Mouse (Mus musculus) cerebellum, postnatal 14 days (tissue): Measurements from ENCODE around the gene Prr13.

Experiments
- DNase-seq, 2 experiments: peaks; one replicate each; pipeline ENCODE4 v3.0.0; 2021; ENCODE audit warnings: mixed read lengths in 2 of 2

Prr13 gene

GRCm38 (mm10) chr15:102461430-102462075 is 2.7 kb downstream of the Prr13 start:
- no peak for DNase-seq

DNA sequence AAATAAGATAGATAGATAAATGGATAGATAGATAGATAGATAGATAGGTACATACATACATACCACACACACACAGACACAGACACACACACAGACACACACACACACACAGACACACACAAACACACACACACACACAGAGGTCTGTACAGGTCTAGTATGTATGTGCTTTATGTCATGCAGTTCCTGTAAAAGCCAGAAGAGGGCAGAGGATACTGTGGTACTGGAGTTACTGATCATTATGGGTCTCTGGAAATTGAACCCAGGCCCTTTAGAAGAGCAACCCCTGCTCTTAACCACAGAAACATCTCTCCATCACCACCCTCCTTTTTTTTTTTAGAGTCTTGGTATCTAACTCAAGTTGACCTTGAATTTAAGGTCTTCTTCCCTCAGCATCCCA is 4.8 kb downstream of the Prr13 start:
- DNase-seq = peak; percentile 35 to 36

DNA sequence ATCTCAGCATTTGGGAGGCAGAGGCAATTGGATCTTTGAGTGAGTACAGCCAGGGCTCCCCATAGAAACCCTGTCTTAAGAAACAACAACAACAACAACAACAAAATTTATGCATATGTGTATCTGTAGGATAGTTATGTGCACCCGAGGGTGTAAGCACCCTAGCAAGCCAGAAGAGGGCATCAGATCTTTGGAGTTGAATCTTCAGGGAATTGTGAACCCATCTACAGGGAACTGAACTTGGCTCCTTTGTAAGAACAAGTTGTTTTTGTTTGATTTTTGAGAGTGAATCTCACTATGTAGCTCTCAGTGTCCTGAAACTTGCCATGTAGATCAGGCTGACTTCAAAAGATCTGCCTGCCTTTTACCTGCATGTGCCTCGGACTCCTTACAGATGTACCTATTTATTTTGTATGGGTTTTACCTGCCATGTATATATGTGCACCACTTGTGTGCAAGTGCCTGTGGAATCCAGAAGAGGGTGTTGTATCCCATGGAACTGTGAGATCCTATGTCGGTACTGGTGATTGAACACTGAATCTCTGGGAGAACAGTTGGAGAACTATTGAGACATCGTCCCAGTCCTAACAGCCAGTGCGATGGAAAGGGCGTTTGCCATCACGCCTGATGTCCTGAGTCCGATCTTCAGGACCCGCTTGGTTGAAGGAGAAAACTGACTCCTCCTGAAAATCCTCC is 10.0 kb downstream of the Prr13 start:
- DNase-seq = no peak

- DNase-seq = peak; percentile 96 to 97
Observed at GRCm38 (mm10) chr15:102470183-102470604, 11.4 kb downstream of the Prr13 start, which contains the start of gene Pcbp2. TSS of gene Pcbp2 (plus strand) at chr15:102470539.

- DNase-seq = peak; percentile 93 to 97
Observed at GRCm38 (mm10) chr15:102470605-102471294, 11.9 kb downstream of the Prr13 start.

DNA sequence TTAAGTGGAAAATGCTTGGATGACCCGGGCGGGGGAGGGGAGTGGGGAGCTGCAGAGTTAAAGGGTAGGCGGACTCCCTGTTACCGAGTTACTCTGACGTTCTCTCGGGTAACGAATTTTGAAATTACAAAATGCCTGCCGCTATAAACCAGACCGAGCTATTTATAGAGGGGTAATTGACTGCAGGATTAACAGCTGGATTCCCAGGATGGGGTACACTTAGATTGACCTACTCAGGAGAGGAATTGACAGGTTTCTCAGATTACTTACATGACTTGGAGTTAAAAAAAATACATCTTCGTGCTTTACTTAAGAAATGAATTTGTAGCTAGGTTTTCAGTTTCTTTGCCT is 12.4 kb downstream of the Prr13 start:
- DNase-seq = no peak

DNA sequence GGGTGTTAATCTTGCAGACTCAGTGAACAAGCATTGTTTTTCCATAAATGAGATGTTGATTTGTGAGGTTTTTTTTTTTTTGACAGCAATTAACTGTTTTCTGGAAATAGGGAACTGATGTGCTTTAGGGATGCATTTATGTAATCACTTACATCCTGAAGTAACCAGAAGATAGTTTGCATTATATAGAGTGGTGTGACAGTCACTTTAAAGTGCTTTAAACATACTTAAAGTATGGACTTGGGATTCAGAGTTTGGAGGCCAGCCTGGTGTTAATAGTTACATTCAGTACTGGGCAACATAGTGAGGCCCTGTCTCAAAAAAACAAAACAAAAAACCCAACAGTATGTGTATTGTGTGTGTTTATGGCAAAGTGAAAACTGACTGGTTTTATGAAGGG is 12.9 kb downstream of the Prr13 start:
- DNase-seq = no peak

- peak in 1 of 2 experiments; percentile 35 for DNase-seq
Observed at GRCm38 (mm10) chr15:102473246-102473645, 14.4 kb downstream of the Prr13 start.

DNA sequence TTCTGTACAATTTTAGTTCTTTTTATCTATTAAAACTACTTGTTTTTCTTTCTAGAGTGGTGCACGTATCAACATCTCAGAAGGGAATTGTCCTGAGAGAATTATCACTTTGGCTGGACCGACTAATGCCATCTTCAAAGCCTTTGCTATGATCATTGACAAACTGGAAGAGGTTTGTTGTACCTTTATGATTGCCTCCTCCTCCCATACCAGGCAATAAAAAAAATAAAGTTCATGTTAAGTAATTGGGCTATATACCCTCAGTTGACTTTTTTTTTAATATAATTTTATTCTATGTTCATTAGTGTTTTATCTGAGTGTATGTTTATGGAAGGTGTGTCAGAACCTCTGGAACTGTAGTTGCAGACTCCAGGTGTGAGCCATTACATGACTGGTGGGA is 15.7 kb downstream of the Prr13 start:
- DNase-seq = no peak

DNA sequence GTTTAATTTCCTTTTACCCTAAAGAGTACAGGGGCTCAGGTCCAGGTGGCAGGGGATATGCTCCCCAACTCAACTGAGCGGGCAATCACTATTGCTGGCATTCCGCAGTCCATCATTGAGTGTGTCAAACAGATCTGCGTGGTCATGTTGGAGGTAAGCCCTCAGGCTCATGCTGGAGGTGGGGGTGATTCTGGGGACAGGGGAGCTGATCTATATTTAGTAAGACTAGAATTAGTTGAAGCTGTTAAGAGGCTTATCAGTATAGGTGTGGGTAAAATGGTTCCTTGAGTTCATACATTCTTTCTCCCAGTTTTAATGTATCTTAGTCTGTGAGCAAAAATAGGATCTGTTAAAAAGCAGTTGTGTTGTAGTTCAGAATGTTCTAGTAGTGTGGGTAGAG is 24.3 kb downstream of the Prr13 start:
- DNase-seq = no peak

DNA sequence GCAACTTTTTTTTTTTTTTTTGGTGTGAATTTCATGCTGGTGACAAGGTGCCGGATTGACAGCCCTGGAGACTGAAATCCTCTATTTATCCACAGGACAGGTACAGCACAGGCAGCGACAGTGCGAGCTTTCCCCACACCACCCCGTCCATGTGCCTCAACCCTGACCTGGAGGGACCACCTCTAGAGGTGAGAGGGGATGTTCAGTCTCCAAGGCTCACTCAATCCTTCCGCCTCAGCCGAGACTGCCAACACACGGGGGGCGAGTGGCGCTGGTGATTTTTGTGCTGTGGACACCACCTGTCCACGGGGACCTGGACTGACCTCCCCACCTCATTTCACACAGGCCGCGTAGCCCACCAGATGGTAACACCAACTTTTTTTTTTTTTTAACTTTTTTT is 27.0 kb downstream of the Prr13 start:
- no peak for DNase-seq

- no peak for DNase-seq
Observed at GRCm38 (mm10) chr15:102487664-102488063, 28.8 kb downstream of the Prr13 start.

GRCm38 (mm10) chr15:102498322-102498721 is 39.5 kb downstream of the Prr13 start:
- no peak for DNase-seq

DNA sequence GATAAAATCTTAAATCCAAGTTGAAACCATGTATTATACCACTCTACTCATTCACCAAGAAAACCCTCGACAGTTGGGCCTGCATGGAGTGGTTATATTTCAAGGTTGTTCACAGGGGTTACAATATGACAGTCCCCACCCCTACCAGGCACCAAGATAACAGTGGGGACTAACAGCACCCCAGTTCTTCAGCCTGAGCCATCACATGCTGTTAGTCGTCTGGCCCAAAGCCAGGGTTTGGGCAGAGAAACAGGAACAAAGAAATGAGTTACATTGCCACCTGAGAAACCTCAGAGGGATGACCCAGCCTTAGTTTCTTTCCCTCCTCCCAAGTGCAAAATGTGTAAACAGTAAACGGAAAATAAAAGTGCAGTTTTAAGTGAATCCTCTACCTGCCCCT is 40.5 kb downstream of the Prr13 start:
- DNase-seq = no peak

GRCm38 (mm10) chr15:102499851-102500250 is 41.0 kb downstream of the Prr13 start:
- no peak for DNase-seq

DNA sequence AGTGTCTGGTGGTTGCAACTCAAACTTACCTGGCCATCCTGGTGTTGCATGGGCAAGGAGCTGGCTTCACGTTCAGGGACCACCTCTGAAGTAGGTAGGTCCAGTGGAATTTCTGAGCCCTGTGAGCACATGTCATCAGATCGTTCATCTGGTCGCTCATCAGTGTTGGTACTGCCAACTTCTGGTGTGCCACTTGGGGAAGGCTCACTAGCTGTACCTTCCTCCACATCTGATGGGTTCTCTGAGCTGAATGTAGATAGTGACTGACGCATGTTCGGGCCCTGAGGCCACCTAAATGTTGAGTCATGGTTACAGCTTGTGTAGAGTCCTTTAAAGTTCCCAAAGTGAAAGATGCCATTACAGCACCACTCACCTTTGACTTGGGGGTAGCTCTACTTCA is 41.7 kb downstream of the Prr13 start:
- no peak for DNase-seq

GRCm38 (mm10) chr15:102501084-102501814 is 42.4 kb downstream of the Prr13 start:
- no peak for DNase-seq

GRCm38 (mm10) chr15:102502254-102502840 is 43.5 kb downstream of the Prr13 start:
- DNase-seq = no peak

DNA sequence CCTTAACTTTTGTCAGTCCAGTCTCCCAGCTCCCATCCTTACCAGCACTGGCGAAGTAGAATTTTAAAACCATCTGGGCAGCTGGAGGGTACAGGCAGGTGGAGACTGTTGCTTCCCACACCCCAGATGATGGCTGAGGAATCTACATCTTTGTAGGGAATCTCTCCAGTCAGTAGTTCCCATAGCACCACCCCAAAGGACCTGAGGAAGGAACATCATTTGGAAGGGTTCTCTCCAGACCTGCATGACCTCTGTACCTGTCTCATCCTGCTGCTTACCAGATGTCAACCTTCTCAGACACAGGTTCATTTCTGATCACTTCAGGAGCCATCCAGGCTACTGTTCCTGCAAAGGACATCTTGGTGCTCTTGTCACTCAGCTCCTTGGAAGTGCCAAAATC is 44.6 kb downstream of the Prr13 start, which contains the start of gene Gm10337:
Gm10337 (plus strand) TSS at position 276 of the 400 bp plus-strand sequence.
- DNase-seq = no peak

DNA sequence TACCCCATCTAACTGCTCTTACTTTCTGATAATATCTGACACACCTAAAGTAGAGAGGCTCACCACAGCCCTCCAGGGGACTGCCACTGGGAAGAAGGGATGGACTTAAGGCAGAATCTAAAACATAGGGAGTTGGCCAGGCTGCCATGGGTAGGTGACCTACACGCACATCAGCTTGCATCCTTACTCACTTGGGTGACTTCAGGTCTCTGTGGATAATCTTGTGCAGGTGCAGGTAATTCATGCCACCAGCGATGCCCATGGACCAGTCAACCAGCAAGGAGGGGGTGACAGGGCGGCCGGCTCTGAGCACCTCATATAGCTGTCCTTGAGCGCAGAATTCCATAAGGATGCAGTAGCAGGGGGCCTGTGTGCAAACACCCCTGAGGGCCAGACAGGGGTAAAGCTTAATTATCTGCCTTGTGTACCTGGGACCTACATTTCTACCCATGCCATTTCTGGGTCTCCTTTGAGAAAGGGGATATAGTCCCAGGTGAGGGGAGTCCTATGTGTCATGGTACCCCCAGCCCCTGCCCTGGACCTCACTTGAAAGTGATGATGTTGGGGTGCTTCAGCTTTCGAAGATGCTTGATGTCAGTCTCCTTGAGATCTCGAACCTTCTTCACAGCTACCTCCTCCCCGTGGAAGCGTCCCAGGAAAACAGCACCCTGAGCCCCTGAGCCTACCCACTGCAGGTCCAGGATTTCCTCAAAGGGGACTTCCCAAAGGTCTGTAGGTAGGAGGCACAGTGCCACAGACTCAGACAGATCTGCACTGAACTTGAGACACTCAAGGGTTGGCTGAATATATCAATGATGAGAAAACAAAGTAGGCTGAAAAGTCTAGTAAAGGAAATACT is 45.3 kb downstream of the Prr13 start:
- no peak for DNase-seq

GRCm38 (mm10) chr15:102505073-102505769 is 46.4 kb downstream of the Prr13 start:
- DNase-seq = no peak
